Mouse (Mus musculus) gonadal fat pad, adult 2 months (tissue): Measurements from ENCODE around the gene Pknox2. TPM values are rescaled to one million over a fixed set of nuclear protein-coding genes. Genes with fewer than 3 reads are reported as not detected.

Experiments used
- DNase-seq: peaks from one replicate; pipeline ENCODE4 v3.0.0-alpha.2; 2012; ENCODE audit warnings: low read depth
- polyA plus RNA-seq: library from polyadenylated mRNA; depleted of rRNA; stranded (reverse); fragments of >200 nt; gene quantifications from 2 replicates; pipeline ENCODE4 v1.2.3, GENCODE M21; 2012

Gene Pknox2
- polyA plus RNA-seq, 1 experiment, result 4.9 TPM

DNA sequence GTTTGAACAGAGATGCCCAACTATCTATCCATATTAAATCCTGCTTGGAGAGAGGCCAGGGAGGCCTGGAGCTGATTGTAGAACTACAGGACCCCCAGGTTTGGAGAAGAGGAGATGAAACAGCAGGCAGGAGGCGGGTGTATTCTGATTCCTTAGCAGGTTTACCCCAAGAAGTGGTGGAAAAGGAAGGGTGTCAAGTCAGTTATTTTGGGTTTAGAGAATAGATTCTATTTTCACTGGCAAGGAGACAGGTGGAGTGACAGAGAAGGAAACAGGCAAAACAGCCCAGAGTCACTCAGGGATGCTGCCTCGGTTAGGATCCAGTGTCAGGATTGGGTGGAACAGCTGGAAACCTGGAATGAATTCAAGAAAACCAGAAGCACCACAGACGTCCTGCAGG lies 263.6 kb downstream of the Pknox2 start:
- DNase-seq, result no peak

DNA sequence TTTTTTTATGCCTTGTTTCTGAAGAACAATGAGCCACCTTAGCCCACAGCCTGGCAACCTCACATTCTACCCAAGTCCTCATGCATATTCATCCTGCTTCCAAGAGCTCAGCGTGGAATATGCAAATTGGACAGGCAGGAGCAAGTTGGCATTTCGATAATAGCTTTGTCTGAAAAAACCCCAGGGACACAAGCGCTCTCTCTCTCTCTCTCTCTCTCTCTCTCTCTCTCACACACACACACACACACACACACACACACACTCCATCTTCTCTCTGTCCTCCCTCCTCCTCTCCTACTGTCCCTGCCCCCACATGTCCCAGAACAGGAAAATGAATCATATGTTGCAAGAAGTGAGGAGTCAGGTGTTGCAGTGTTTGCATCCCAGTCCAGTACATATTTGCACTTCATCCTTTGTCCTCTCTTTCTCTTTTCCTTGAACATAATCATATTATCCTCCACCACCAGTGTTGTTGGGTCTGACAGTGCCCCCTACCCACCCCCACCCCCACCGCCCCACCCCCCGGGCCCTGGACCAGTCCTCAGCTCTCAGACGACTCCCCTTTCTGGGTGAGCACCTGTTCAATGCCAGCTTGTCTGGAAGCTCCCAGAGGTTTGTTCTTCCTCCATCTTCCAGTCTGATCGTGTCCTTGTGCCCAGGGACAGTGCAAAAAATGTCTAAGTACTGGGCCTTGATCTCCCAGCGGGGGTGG lies 265.0 kb downstream of the Pknox2 start:
- DNase-seq, result no peak

DNA sequence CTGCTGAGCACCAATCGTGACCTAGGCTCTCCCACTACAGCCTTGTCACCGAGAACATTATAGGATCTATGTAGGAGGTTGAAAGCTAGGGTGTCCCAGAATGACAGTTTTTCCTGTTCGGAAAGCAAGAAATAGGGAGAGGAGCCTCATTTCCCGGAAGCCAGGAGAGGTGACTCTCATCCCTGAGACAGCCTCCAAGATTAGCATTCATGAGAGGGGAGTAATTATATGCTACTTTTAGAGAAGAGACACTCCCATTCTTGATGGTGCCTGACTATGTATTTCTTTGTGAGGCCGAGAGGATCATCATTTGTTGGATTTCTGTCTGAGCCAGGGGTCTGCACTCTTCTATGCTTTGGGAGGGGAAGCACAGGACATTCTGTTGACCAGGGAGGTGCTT lies 265.6 kb downstream of the Pknox2 start:
- no peak for DNase-seq

DNA sequence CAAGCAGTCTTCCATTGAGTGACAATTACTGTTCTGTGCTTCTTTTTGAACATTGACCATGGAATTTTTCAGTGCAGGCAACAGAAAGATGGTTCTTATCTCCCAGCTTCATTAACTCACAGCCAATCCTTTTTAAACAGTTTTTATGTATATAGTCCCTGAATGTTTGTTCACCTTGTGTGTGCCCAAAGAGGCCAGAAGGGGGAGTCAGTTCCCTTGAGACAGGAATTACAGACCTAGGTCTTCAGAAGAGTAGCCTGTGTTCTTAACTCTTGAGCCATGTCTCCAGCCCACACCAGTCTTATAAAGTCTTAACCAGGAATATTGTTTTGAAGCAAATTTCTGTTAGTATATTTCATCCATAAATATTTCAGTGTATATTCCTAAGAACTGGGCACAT lies 270.4 kb downstream of the Pknox2 start:
- no peak for DNase-seq

DNA sequence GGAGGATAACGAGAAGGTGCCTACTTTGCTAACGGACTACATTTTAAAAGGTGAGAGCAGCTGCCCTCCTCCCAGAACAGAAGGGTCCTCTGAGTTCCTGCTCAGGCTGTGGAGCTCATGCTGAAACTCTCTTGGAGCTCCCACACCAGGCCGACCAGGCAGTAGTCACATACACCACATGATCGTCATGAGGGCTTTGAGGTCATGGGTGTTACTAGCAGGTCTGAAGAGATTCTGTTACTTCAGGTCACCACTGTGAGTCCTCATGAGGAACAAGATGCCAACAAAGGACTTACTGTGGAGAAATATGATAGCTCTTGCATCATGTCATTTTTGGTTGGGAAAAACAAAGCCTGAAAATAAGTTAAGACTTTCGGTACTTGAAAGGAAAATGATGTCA lies 270.9 kb downstream of the Pknox2 start:
- DNase-seq, result no peak

DNA sequence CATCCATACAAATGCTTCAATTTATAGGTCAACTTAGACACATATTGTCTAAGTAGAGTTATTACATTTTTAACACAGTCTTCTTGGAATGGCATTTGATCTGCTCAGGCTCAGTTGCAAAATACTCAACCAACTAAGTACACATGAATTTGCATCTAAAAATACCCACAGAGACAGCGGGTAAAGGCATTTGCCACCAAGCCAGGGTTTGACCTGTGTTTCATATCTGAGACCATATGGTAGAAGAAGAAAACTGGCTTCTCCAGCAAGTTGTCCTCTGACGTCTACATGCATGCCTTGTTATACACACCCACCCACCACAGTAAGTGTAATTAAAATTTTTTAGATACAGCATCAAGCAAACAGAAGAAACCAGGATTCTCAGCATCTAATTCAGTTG lies 273.4 kb downstream of the Pknox2 start:
- no peak for DNase-seq

DNA sequence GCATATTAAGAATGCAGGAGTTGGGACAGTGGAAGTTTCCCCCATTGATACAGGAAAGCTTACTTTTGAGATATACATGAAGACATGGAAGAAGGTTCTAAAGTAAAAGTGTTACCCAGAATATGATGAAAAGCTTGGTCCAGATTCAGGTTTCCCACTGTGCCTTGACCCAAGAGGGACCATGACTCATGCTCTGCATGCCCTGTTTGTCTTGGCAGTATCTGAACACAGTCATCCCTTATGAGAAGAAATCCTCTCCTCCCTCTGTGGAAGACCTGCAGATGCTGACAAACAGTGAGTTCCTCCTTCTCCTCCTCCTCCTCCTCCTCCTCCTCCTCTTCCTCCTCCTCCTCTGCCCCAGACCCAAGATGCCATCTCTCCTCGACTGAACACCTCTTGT lies 276.9 kb downstream of the Pknox2 start:
- DNase-seq, result no peak

DNA sequence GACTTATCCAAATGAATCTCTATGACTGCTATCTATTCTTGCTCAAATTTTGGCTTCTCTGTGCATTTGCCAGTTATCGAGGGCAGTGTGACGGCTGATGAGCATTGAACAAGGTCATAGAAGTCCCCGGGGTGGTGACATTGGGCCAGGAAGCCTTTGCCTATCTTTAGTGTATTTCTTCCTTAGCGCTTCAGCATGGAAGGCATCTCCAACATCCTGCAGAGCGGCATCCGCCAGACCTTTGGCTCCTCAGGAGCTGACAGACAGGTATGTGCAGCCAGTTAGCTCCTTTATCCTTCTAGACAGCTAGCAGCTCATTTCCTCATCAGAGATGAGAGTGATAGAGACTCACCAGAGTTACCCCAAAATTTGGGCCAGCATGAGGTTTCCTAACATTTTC lies 278.5 kb downstream of the Pknox2 start:
- no peak for DNase-seq

DNA sequence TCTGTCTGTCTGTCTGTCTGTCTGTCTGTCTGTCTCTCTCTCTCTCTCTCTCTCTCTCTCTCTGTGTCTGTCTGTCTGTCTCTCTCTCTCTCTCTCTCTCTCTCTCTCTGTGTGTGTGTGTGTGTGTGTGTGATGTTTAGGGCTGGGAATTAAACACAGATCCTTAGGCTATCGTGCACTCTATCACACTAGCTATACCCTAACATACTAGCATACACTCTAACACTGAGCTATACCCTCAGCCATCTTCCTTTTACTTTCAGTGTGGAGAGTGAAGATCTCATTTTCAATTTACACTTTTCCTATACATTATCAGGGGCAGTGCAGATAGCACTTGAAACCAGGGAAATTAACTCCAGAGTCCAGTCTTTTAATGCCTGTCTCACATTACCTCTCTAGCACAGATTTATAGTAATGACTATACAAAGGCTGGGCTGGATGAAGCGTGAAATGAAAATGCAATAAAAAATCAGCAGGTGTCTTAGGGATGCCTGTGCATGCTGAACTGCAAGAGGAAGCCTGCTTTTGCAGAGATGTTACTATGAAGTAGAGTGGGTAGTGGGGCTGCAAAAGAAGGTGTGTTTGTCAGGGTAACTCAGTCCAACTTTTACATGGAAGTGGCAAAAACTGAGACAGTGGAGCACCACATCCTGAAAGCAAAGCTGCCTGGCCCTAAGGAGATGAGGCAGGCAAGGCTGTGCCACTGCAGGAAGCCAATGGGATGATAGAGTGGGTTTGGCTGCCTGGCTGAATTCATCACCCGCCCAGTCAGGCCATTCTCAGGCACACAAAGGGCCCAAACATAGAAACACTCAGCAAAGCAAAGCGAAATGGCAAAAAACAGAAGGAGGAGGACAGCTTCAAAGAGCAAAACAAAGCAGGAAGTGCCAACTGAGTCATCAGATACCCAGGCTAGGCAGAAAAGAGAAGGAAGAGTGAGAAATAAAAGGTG lies 282.1 kb downstream of the Pknox2 start:
- DNase-seq, result no peak

DNA sequence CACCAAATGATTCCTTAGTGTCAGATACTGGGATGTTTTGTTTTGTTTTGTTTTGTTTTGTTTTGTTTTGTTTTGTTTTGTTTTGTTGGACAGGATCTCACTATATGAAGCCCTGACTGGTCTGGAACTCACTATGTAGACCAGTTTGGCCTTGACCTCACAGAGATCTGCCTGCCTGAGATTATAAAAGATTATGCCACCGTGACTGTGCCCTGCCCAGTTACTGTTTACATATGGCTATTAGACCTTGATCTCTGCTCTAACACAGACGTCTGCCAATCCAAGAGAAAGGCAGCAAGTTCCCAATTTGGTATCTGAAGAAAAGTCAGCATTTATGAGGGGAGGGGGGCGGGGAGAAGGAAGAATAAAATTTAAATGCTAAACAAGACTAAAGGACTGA lies 283.5 kb downstream of the Pknox2 start:
- no peak for DNase-seq

DNA sequence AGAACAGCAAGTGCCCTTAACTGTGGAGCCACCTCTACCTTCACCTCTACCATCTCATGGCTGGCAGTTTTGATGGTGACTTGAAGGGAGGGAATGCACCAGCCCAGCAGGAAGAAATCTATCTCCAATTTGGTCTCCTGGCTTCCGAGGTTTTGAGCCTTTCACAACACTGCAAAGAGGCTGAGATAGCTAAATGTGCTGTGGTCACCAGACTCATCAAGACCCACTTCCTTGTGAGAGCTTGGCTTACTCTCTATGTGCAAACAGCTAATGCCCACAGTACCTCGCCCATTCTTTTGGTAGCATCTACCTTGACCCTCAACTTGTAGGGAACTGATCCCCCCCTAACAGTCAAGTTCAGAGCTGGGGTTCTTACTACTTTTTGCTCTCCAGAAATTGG lies 284.6 kb downstream of the Pknox2 start:
- no peak for DNase-seq

DNA sequence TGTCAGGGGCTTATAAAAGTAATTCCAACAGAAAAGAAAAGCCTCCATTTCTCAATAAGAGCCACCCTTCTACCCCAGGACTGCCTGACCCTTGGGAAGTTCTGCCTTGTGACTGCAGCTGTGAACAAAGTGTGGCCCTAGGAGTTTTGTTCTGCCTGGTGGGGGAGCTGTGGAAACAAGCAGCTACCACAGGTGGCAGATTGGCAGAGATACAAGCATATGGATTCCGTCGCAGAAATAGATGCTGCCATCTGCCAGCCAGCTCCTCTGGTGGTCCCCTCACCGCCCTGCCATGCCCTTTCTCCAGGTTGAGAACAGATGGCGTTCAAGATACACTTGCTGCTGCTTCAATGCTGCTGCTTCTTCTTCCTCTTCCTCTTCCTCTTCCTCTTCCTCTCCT lies 288.5 kb downstream of the Pknox2 start:
- DNase-seq, result no peak

DNA sequence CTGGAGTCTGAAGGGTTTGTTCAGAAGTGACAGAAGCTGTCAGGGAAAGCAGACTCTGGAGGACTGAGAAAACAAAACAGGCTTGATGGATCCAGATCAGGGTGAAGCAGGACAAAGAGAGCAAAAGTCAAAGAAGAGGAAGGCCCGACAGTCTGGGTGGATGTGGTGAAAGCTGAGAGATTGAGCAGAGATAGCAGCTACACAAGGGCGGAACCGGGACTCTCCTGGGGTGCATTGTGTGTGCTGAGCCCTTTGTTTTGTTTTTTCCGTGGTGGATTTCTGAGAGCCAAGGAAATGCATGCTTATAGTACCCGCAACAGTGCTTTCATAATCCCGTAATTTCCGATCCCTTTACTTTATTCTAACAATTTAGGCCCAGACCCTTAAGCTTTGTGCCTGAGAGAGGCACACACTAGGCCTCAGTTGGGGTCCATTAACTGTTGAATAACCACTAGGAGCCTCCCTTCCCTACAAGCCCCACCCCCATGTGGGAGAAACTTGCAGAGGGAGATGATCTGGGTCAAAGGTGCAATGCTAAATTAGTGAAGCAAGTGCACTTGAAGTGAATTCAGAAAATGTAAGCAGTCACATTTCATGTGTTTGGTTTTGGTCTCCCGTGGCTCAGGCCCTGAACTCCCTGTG lies 289.6 kb downstream of the Pknox2 start:
- DNase-seq, result no peak

DNA sequence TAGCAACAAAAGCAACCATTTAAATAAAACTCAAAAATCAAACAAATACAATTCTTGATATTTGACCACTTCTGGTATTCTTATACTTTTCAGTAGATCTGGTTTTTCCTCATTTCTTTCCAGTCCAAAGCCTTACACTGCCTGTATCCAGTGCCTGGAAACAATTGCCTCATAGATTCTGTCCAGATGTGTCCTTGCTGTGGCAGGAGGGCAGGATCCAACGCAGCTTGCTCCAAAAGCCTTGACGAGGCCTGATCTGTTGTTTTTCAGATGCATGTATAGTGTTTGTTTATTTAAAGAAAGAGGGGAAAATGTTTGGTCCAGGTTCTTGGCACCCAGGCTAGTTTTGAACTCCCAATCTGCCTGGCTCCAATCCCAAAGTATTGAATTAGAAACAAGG lies 290.9 kb downstream of the Pknox2 start:
- no peak for DNase-seq

DNA sequence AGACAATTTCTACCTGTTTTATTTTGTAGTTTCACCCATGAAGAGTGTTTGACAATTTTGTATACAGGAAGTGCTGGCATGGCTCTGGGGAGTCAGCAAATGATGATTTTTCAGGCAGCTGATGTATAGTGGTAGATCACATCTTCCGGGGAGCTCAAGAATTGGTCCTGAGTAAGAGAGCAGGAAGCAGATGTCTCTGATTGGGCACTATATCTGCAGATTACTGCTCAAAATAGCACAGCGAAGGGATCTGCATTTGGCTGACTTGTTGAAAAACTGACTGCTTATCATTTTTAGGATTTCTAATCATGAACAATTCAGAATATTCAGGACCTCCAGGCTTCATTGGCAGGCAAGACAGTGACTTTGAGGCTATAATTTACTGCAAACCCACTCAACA lies 295.0 kb downstream of the Pknox2 start:
- DNase-seq, result no peak

DNA sequence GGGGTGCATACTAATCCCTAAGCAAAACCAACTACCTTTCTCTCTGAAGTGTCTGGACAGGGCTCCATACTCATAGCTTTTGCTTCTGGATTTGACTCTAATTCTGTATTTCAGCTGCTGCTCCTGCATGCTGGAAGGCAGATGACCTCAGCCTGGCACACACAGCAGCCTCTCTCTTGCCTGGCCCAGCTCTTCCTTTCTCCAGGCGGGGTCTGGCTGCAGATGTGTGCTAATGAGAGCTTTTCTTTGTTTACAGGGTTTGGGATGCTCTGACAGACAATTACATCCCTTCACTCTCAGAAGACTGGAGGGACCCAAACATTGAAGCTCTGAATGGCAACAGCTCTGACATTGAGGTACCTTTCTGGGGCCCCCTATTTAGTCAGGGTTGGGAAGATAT lies 297.1 kb downstream of the Pknox2 start:
- DNase-seq, result no peak

DNA sequence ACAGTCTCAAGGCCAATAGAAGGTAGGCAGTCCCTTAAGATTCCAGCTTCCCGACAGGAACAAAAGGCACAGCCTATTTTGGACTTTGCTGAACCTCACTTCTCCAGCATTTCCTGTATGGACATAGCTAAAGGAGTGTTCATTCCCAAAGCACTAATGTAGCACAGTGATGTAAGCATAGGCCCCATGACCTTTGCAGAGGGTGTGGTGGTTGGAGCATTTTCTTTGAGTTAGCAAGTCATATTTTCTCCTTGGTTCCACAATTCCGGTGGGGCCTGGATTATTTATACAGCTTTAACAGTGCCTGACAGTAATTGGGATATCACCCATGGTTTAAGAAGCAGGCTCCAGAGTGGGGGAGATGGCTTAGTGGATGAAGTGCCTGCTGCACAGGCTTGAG lies 298.5 kb downstream of the Pknox2 start:
- DNase-seq, result no peak

DNA sequence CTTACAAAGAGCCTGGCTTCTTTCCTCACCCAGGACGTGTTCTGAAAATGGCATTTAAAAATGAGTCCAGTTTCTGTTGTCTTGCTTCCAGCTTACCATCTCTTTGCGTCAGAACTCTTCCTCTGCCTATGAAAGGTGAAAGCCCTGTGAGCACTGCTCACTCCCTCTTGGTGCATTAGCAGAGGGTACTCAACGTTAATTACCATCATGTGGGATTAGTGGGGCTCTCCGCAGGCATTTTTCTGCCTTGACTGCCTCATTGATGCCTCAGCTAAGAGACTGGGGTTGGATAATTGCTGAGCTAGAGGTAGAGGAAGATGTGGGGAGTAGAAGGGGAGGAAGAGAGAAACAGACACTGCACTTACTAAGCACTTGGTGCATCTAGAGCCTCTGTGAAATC lies 300.9 kb downstream of the Pknox2 start:
- no peak for DNase-seq
